Mouse (Mus musculus) lung, embryonic 15.5 days (tissue): ENCODE measurements around the gene Rundc3a. TPM values are rescaled to one million over a fixed set of nuclear protein-coding genes. Genes with fewer than 3 reads are reported as not detected.

Experiments used
- ATAC-seq: fragments of 200-750 bp; cut with Nextera tagmentation; 2 replicates; pipeline ENCODE4 v1.8.0; 2017; ENCODE audit warnings: moderate number of reproducible peaks, borderline replicate concordance; ENCODE audit not compliant: low FRiP score, low TSS enrichment; ENCODE audit errors: extremely low read depth
- H3K27ac ChIP-seq: fragments of 300-500 bp; sonication (generic); 2 replicates; pipeline ENCODE4 v1.5.1; 2015; ENCODE audit warnings: moderate library complexity, mild to moderate bottlenecking, inconsistent platforms
- H3K27me3 ChIP-seq: fragments of 300-500 bp; sonication (generic); 2 replicates; pipeline ENCODE4 v1.6.1; 2015; ENCODE audit warnings: inconsistent platforms
- H3K36me3 ChIP-seq: fragments of 300-500 bp; sonication (generic); 2 replicates; pipeline ENCODE4 v1.6.1; 2015; ENCODE audit warnings: inconsistent platforms
- H3K4me1 ChIP-seq: fragments of 300-500 bp; sonication (generic); 2 replicates; pipeline ENCODE4 v1.6.1; 2015; ENCODE audit warnings: inconsistent platforms
- H3K4me2 ChIP-seq: fragments of 300-500 bp; sonication (generic); 2 replicates; pipeline ENCODE4 v1.6.1; 2015; ENCODE audit warnings: inconsistent platforms, mild to moderate bottlenecking, moderate library complexity
- H3K4me3 ChIP-seq: fragments of 300-500 bp; sonication (generic); 2 replicates; pipeline ENCODE4 v1.5.1; 2015; ENCODE audit warnings: mild to moderate bottlenecking, inconsistent platforms
- H3K9ac ChIP-seq: fragments of 300-500 bp; sonication (generic); 2 replicates; pipeline ENCODE4 v1.6.1; 2015; ENCODE audit warnings: inconsistent platforms
- H3K9me3 ChIP-seq: fragments of 300-500 bp; sonication (generic); 2 replicates; pipeline ENCODE4 v1.6.1; 2016; ENCODE audit warnings: inconsistent platforms
- WGBS: fragments of 180-500 bp; shearing (Covaris S2); methylation state at CpG from one replicate; pipeline ENCODE4 v1.1.7; 2015; 5-methylcytosine and 5-hydroxymethylcytosine counted together
- polyA plus RNA-seq: library from polyadenylated mRNA; unstranded; fragments of >200 nt; fragmentation: Nextera tagmentation; extraction: Ambion mirVana; gene quantifications from 2 replicates; pipeline ENCODE4 v1.2.1, GENCODE M21; 2015

Rundc3a gene
- 1.6 and 2.0 TPM in 2 replicates for polyA plus RNA-seq

GRCm38 (mm10) chr11:102393238-102393634, at the start of gene Rundc3a:
Gene Rundc3a (plus strand): TSS chr11:102393403.
- Histone ChIP-seq H3K9ac (peak within 1 kb of the TSS; percentile 32; the same call in 1 of the 2 replicates), H3K27ac (no peak within 1 kb of the TSS)
- ATAC-seq, result peak; percentile 75

GRCm38 (mm10) chr11:102344458-102344857, 48.7 kb upstream of the Rundc3a start:
- WGBS, result 83% methylated on average over 3 of the region's 3 CpGs
- H3K4me3 ChIP-seq, result no peak overlapping the region
- H3K9ac ChIP-seq, result no peak overlapping the region
- no peak for ATAC-seq
- peaks cover 3% of the 10 kb centered on the region for H3K4me1 ChIP-seq
- no peaks in the 10 kb centered on the region for H3K9me3 ChIP-seq
- H3K36me3 ChIP-seq, result no peaks in the 10 kb centered on the region
- H3K4me2 ChIP-seq, result no peak overlapping the region
- H3K27me3 ChIP-seq, result no peaks in the 10 kb centered on the region
- H3K27ac ChIP-seq, result no peak overlapping the region

More at GRCm38 (mm10) chr11:102393238-102393634, at the start of gene Rundc3a:
- H3K4me2 ChIP-seq, result peak within 1 kb of the TSS; percentile 93
- no peaks in the 10 kb centered on the region for H3K9me3 ChIP-seq
- H3K4me1 ChIP-seq, result peaks cover 17% of the 10 kb centered on the region
- no peaks in the 10 kb centered on the region for H3K36me3 ChIP-seq
- H3K4me3 ChIP-seq, result peak within 1 kb of the TSS; percentile 39
- peaks cover 34% of the 10 kb centered on the region for H3K27me3 ChIP-seq
- WGBS, result under 1% methylated on average over 34 of the region's 34 CpGs

- WGBS, result 56% methylated on average over 5 of the region's 5 CpGs
These were observed 46.3 kb upstream of the Rundc3a start for GRCm38 (mm10) chr11:102346926-102347325.

GRCm38 (mm10) chr11:102347683-102348082, 45.5 kb upstream of the Rundc3a start:
- Histone ChIP-seq H3K4me3 (no peak overlapping the region), H3K27me3 (0 out of 2 replicates have a peak, but pooled peaks cover 5% of the 10 kb centered on the region), H3K36me3 (no peaks in the 10 kb centered on the region), H3K27ac (no peak overlapping the region), H3K9me3 (no peaks in the 10 kb centered on the region), H3K4me1 (no peaks in the 10 kb centered on the region), H3K9ac (no peak overlapping the region), H3K4me2 (no peak overlapping the region)
- ATAC-seq, result no peak
- WGBS, result 70% methylated on average over 5 of the region's 5 CpGs

More at GRCm38 (mm10) chr11:102346926-102347325, 46.3 kb upstream of the Rundc3a start:
- Histone ChIP-seq H3K9me3 (no peaks in the 10 kb centered on the region), H3K4me3 (no peak overlapping the region), H3K27ac (no peak overlapping the region), H3K27me3 (0 out of 2 replicates have a peak, but pooled peaks cover 3% of the 10 kb centered on the region), H3K4me2 (no peak overlapping the region), H3K9ac (no peak overlapping the region), H3K4me1 (no peaks in the 10 kb centered on the region), H3K36me3 (no peaks in the 10 kb centered on the region)
- ATAC-seq, result no peak

- Histone ChIP-seq H3K4me2 (no peak overlapping the region), H3K36me3 (no peaks in the 10 kb centered on the region), H3K27me3 (0 out of 2 replicates have a peak, but pooled peaks cover 5% of the 10 kb centered on the region), H3K4me3 (no peak overlapping the region), H3K4me1 (no peaks in the 10 kb centered on the region), H3K9me3 (no peaks in the 10 kb centered on the region), H3K27ac (no peak overlapping the region), H3K9ac (no peak overlapping the region)
- WGBS, result 92% methylated on average over 7 of the region's 7 CpGs
- no peak for ATAC-seq
These were observed 45.1 kb upstream of the Rundc3a start for GRCm38 (mm10) chr11:102348101-102348585.

GRCm38 (mm10) chr11:102348771-102349170, 44.4 kb upstream of the Rundc3a start:
- no peak for ATAC-seq
- no peaks in the 10 kb centered on the region for H3K36me3 ChIP-seq
- no peak overlapping the region for H3K9ac ChIP-seq
- no peaks in the 10 kb centered on the region for H3K9me3 ChIP-seq
- H3K4me2 ChIP-seq, result no peak overlapping the region
- H3K27me3 ChIP-seq, result 0 out of 2 replicates have a peak, but pooled peaks cover 5% of the 10 kb centered on the region
- no peak overlapping the region for H3K27ac ChIP-seq
- no peak overlapping the region for H3K4me3 ChIP-seq
- H3K4me1 ChIP-seq, result no peaks in the 10 kb centered on the region
- 82% methylated on average over 11 of the region's 11 CpGs for WGBS

GRCm38 (mm10) chr11:102349189-102349954, 43.8 kb upstream of the Rundc3a start:
- no peak overlapping the region for H3K27ac ChIP-seq
- no peaks in the 10 kb centered on the region for H3K9me3 ChIP-seq
- ATAC-seq, result no peak
- WGBS, result 91% methylated on average over 3 of the region's 3 CpGs
- no peak overlapping the region for H3K9ac ChIP-seq
- no peaks in the 10 kb centered on the region for H3K36me3 ChIP-seq
- no peak overlapping the region for H3K4me2 ChIP-seq
- H3K4me1 ChIP-seq, result no peaks in the 10 kb centered on the region
- H3K4me3 ChIP-seq, result no peak overlapping the region
- 0 out of 2 replicates have a peak, but pooled peaks cover 5% of the 10 kb centered on the region for H3K27me3 ChIP-seq

GRCm38 (mm10) chr11:102350416-102350815, 42.8 kb upstream of the Rundc3a start:
- H3K4me1 ChIP-seq, result no peaks in the 10 kb centered on the region
- H3K4me3 ChIP-seq, result no peak overlapping the region
- 0 out of 2 replicates have a peak, but pooled peaks cover 5% of the 10 kb centered on the region for H3K27me3 ChIP-seq
- H3K27ac ChIP-seq, result no peak overlapping the region
- no peak overlapping the region for H3K9ac ChIP-seq
- no peak overlapping the region for H3K4me2 ChIP-seq
- 80% methylated on average over 4 of the region's 4 CpGs for WGBS
- no peaks in the 10 kb centered on the region for H3K9me3 ChIP-seq
- H3K36me3 ChIP-seq, result no peaks in the 10 kb centered on the region
- no peak for ATAC-seq

- Histone ChIP-seq H3K4me2 (no peak overlapping the region), H3K9me3 (no peaks in the 10 kb centered on the region), H3K27me3 (0 out of 2 replicates have a peak, but pooled peaks cover 5% of the 10 kb centered on the region), H3K4me3 (no peak overlapping the region), H3K36me3 (no peaks in the 10 kb centered on the region), H3K27ac (no peak overlapping the region), H3K4me1 (no peaks in the 10 kb centered on the region), H3K9ac (no peak overlapping the region)
- WGBS, result 78% methylated on average over 17 of the region's 17 CpGs
- no peak for ATAC-seq
These were observed 42.2 kb upstream of the Rundc3a start for GRCm38 (mm10) chr11:102350981-102351523.

- 45% methylated on average over 5 of the region's 5 CpGs for WGBS
- Histone ChIP-seq H3K4me1 (no peaks in the 10 kb centered on the region), H3K36me3 (no peaks in the 10 kb centered on the region), H3K9me3 (no peaks in the 10 kb centered on the region), H3K4me3 (no peak overlapping the region), H3K27ac (no peak overlapping the region), H3K9ac (no peak overlapping the region), H3K4me2 (no peak overlapping the region), H3K27me3 (peaks cover 9% of the 10 kb centered on the region; the same call in 1 of the 2 replicates)
- 0 out of 2 replicates have a peak, but pooled peaks have one; percentile 30 for ATAC-seq
These were observed 40.8 kb upstream of the Rundc3a start for GRCm38 (mm10) chr11:102352378-102352777.

- H3K27ac ChIP-seq, result no peak overlapping the region
- ATAC-seq, result no peak
- no peak overlapping the region for H3K4me2 ChIP-seq
- no peaks in the 10 kb centered on the region for H3K9me3 ChIP-seq
- H3K27me3 ChIP-seq, result peaks cover 11% of the 10 kb centered on the region; the same call in 1 of the 2 replicates
- H3K9ac ChIP-seq, result no peak overlapping the region
- 22% methylated on average over 8 of the region's 8 CpGs for WGBS
- no peaks in the 10 kb centered on the region for H3K4me1 ChIP-seq
- no peaks in the 10 kb centered on the region for H3K36me3 ChIP-seq
- no peak overlapping the region for H3K4me3 ChIP-seq
These were observed 40.2 kb upstream of the Rundc3a start for GRCm38 (mm10) chr11:102353021-102353431.

GRCm38 (mm10) chr11:102355501-102355900, 37.7 kb upstream of the Rundc3a start:
- H3K36me3 ChIP-seq, result no peaks in the 10 kb centered on the region
- whole genome bisulfite sequencing, result 75% methylated on average over 3 of the region's 3 CpGs
- H3K4me1 ChIP-seq, result no peaks in the 10 kb centered on the region
- H3K9me3 ChIP-seq, result no peaks in the 10 kb centered on the region
- no peak overlapping the region for H3K9ac ChIP-seq
- ATAC-seq, result no peak
- no peak overlapping the region for H3K4me2 ChIP-seq
- H3K27ac ChIP-seq, result no peak overlapping the region
- no peak overlapping the region for H3K4me3 ChIP-seq
- peaks cover 12% of the 10 kb centered on the region; the same call in 1 of the 2 replicates for H3K27me3 ChIP-seq
